Mouse (Mus musculus): ENCODE measurements around the gene Dnah8. TPM values are rescaled to one million over a fixed set of nuclear protein-coding genes. Genes with fewer than 3 reads are reported as not detected.

Dnah8 gene
- total RNA-seq, 2 experiments from 2014 or later = 20.3 to 23.1 TPM

GRCm38 (mm10) chr17:30657530-30658151 is 33.5 kb downstream of the Dnah8 start:
- no peak for ATAC-seq (replicated peaks; ENCODE audit: poor library complexity, severe bottlenecking)

GRCm38 (mm10) chr17:30658152-30658544 is 34.0 kb downstream of the Dnah8 start:
- no peak; the same call in 1 of the 2 replicates for ATAC-seq (replicated peaks; ENCODE audit: poor library complexity, severe bottlenecking)

GRCm38 (mm10) chr17:30662131-30662530 is 38.0 kb downstream of the Dnah8 start:
- ATAC-seq (replicated peaks; ENCODE audit: poor library complexity, severe bottlenecking) = no peak

- ATAC-seq (replicated peaks; ENCODE audit: poor library complexity, severe bottlenecking) = no peak
These were observed 39.0 kb downstream of the Dnah8 start for GRCm38 (mm10) chr17:30663170-30663569.

GRCm38 (mm10) chr17:30664856-30665255 is 40.7 kb downstream of the Dnah8 start:
- no peak for ATAC-seq (replicated peaks; ENCODE audit: poor library complexity, severe bottlenecking)

GRCm38 (mm10) chr17:30672556-30672955 is 48.4 kb downstream of the Dnah8 start:
- ATAC-seq (replicated peaks; ENCODE audit: poor library complexity, severe bottlenecking) = no peak

- no peak for ATAC-seq (replicated peaks; ENCODE audit: poor library complexity, severe bottlenecking)
These were observed 48.9 kb downstream of the Dnah8 start for GRCm38 (mm10) chr17:30673023-30673422.

GRCm38 (mm10) chr17:30675021-30675740 is 51.0 kb downstream of the Dnah8 start:
- ATAC-seq (replicated peaks; ENCODE audit: poor library complexity, severe bottlenecking) = no peak

GRCm38 (mm10) chr17:30678523-30678922 is 54.4 kb downstream of the Dnah8 start:
- no peak for ATAC-seq (replicated peaks; ENCODE audit: poor library complexity, severe bottlenecking)

- no peak for ATAC-seq (replicated peaks; ENCODE audit: poor library complexity, severe bottlenecking)
These were observed 55.5 kb downstream of the Dnah8 start for GRCm38 (mm10) chr17:30679612-30680011.

GRCm38 (mm10) chr17:30681604-30682003 is 57.5 kb downstream of the Dnah8 start:
- peak; percentile 70 for ATAC-seq (replicated peaks; ENCODE audit: poor library complexity, severe bottlenecking)

- ATAC-seq (replicated peaks; ENCODE audit: poor library complexity, severe bottlenecking) = no peak
These were observed 66.0 kb downstream of the Dnah8 start for GRCm38 (mm10) chr17:30690181-30690580.

- no peak for ATAC-seq (replicated peaks; ENCODE audit: poor library complexity, severe bottlenecking)
These were observed 67.3 kb downstream of the Dnah8 start for GRCm38 (mm10) chr17:30691481-30691880.

- no peak for ATAC-seq (replicated peaks; ENCODE audit: poor library complexity, severe bottlenecking)
These were observed 70.1 kb downstream of the Dnah8 start for GRCm38 (mm10) chr17:30694281-30694680.

- no peak for ATAC-seq (replicated peaks; ENCODE audit: poor library complexity, severe bottlenecking)
These were observed 90.6 kb downstream of the Dnah8 start for GRCm38 (mm10) chr17:30714732-30715131.

GRCm38 (mm10) chr17:30718197-30718596 is 94.0 kb downstream of the Dnah8 start:
- ATAC-seq (replicated peaks; ENCODE audit: poor library complexity, severe bottlenecking) = no peak

- ATAC-seq (replicated peaks; ENCODE audit: poor library complexity, severe bottlenecking) = no peak
These were observed 94.9 kb downstream of the Dnah8 start for GRCm38 (mm10) chr17:30719031-30719430.

GRCm38 (mm10) chr17:30727788-30728187 is 103.6 kb downstream of the Dnah8 start:
- ATAC-seq (replicated peaks; ENCODE audit: poor library complexity, severe bottlenecking) = no peak

- ATAC-seq (replicated peaks; ENCODE audit: poor library complexity, severe bottlenecking) = no peak
These were observed 108.6 kb downstream of the Dnah8 start for GRCm38 (mm10) chr17:30732736-30733135.

- ATAC-seq (replicated peaks; ENCODE audit: poor library complexity, severe bottlenecking) = no peak
These were observed 110.6 kb downstream of the Dnah8 start for GRCm38 (mm10) chr17:30734770-30735169.

- ATAC-seq (replicated peaks; ENCODE audit: poor library complexity, severe bottlenecking) = no peak
These were observed 111.3 kb downstream of the Dnah8 start for GRCm38 (mm10) chr17:30735454-30735853.

GRCm38 (mm10) chr17:30737797-30738196 is 113.6 kb downstream of the Dnah8 start:
- no peak for ATAC-seq (replicated peaks; ENCODE audit: poor library complexity, severe bottlenecking)
